Mouse (Mus musculus) heart, postnatal 25 days (tissue): ENCODE results near the gene Btnl10. TPM values are rescaled to one million over a fixed set of nuclear protein-coding genes. Genes with fewer than 3 reads are reported as not detected.

Experiments
- DNase-seq: peaks from one replicate; pipeline ENCODE4 v3.0.0; 2022; ENCODE audit warnings: low spot score
- intact Hi-C: fragments of 180-260 bp; cut with DNase I; formaldehyde crosslinking; loops from one replicate; pipeline ENCODE4 v1.15.1; 2025
- total RNA-seq, 2 experiments: library from RNA; stranded (reverse); gene quantifications; 2 replicates each; pipeline ENCODE4 v1.2.3; 2021

The Btnl10 gene
- total RNA-seq, 2 experiments from 2014 or later, result not detected

GRCm38 (mm10) chr11:58955868-58956257 lies 38.2 kb downstream of the Btnl10 start:
- DNase-seq, result no peak
- intact Hi-C loops, result loop anchor here (2.0 kb wide), 1 partner anchor 17 kb away; the partner anchor contains the start of gene Rnf187

GRCm38 (mm10) chr11:58957226-58957914 lies 39.7 kb downstream of the Btnl10 start:
- intact Hi-C loops, result loop anchor here (2.0 kb wide), 1 partner anchor 19 kb away; the partner anchor contains the start of gene Rnf187
- no peak for DNase-seq

GRCm38 (mm10) chr11:58958536-58958935 lies 40.8 kb downstream of the Btnl10 start:
- no peak for DNase-seq
- intact Hi-C loops, result no loop called here

- intact Hi-C loops, result no loop called here
- DNase-seq, result no peak
Observed at GRCm38 (mm10) chr11:58959186-58959825, 41.6 kb downstream of the Btnl10 start.

- peak; percentile 66 for DNase-seq
- intact Hi-C loops, result no loop called here
Observed at GRCm38 (mm10) chr11:58959921-58960465, 42.3 kb downstream of the Btnl10 start.

GRCm38 (mm10) chr11:58961364-58962177 lies 43.9 kb downstream of the Btnl10 start:
- intact Hi-C loops, result no loop called here
- DNase-seq, result no peak

GRCm38 (mm10) chr11:58963543-58963942 lies 45.8 kb downstream of the Btnl10 start:
- intact Hi-C loops, result no loop called here
- no peak for DNase-seq

- intact Hi-C loops, result no loop called here
- no peak for DNase-seq
Observed at GRCm38 (mm10) chr11:58964216-58964615, 46.5 kb downstream of the Btnl10 start.

GRCm38 (mm10) chr11:58965001-58965760 lies 47.5 kb downstream of the Btnl10 start:
- DNase-seq, result no peak
- intact Hi-C loops, result no loop called here

GRCm38 (mm10) chr11:58967346-58967745 lies 49.6 kb downstream of the Btnl10 start:
- intact Hi-C loops, result no loop called here
- DNase-seq, result no peak

GRCm38 (mm10) chr11:58968551-58968950 lies 50.8 kb downstream of the Btnl10 start:
- DNase-seq, result no peak
- intact Hi-C loops, result no loop called here

GRCm38 (mm10) chr11:58969027-58969426 lies 51.3 kb downstream of the Btnl10 start:
- intact Hi-C loops, result no loop called here
- no peak for DNase-seq

GRCm38 (mm10) chr11:58969659-58970058 lies 52.0 kb downstream of the Btnl10 start:
- intact Hi-C loops, result no loop called here
- no peak for DNase-seq

GRCm38 (mm10) chr11:58970831-58971530 lies 53.3 kb downstream of the Btnl10 start:
- intact Hi-C loops, result no loop called here

GRCm38 (mm10) chr11:58971796-58972195 lies 54.1 kb downstream of the Btnl10 start:
- intact Hi-C loops, result no loop called here
- no peak for DNase-seq

More at GRCm38 (mm10) chr11:58970831-58971530, 53.3 kb downstream of the Btnl10 start:
- no peak for DNase-seq

- intact Hi-C loops, result no loop called here
- DNase-seq, result no peak
Observed at GRCm38 (mm10) chr11:58974414-58974813, 56.7 kb downstream of the Btnl10 start.
